Mouse (Mus musculus) cerebellum, adult 2 months (tissue): ENCODE results near the gene Lrrk2. TPM values are rescaled to one million over a fixed set of nuclear protein-coding genes. Genes with fewer than 3 reads are reported as not detected.

Experiments used
- DNase-seq, 2 experiments: peaks; one replicate each; pipeline ENCODE4 v3.0.0; 2021
- H3K27ac ChIP-seq: fragments of 200-500 bp; 2 replicates; pipeline ENCODE4 v1.5.1; 2012; ENCODE audit warnings: low read length, control low read depth, inconsistent platforms; ENCODE audit not compliant: insufficient read depth
- H3K27me3 ChIP-seq: fragments of 200-500 bp; 2 replicates; pipeline ENCODE4 v1.6.1; 2012; ENCODE audit warnings: inconsistent platforms, mild to moderate bottlenecking, low read length, moderate library complexity; ENCODE audit not compliant: control insufficient read depth, insufficient read depth
- H3K4me1 ChIP-seq: fragments of 200-500 bp; 2 replicates; pipeline ENCODE4 v1.6.1; 2011; ENCODE audit warnings: low read length; ENCODE audit not compliant: control insufficient read depth, insufficient read depth
- H3K4me3 ChIP-seq: fragments of 200-500 bp; replicated peaks from 2 replicates; pipeline ENCODE3; 2011; ENCODE audit warnings: mild to moderate bottlenecking, low read depth, low read length, control low read depth; ENCODE audit not compliant: insufficient read depth
- CTCF ChIP-seq: fragments of 200-500 bp; IDR thresholded peaks from 2 replicates; pipeline ENCODE4 v1.5.1; 2011; ENCODE audit warnings: low read depth, mild to moderate bottlenecking, control low read depth, low read length, moderate library complexity, borderline replicate concordance; ENCODE audit not compliant: insufficient read depth
- POLR2A ChIP-seq: fragments of 200-500 bp; IDR thresholded peaks from 2 replicates; pipeline ENCODE4 v1.6.1; 2011; ENCODE audit warnings: low read length, control low read depth, borderline replicate concordance; ENCODE audit not compliant: insufficient read depth
- WGBS: fragments of 180-500 bp; shearing (Covaris S2); methylation state at CpG from one replicate; pipeline ENCODE4 v1.1.7; 2018; 5-methylcytosine and 5-hydroxymethylcytosine counted together
- polyA plus RNA-seq: library from polyadenylated mRNA; depleted of rRNA; stranded (reverse); fragments of >200 nt; gene quantifications from 2 replicates; pipeline ENCODE4 v1.2.3, GENCODE M21; 2012

Gene Lrrk2
- polyA plus RNA-seq, 1 experiment = 14.2 TPM

DNA sequence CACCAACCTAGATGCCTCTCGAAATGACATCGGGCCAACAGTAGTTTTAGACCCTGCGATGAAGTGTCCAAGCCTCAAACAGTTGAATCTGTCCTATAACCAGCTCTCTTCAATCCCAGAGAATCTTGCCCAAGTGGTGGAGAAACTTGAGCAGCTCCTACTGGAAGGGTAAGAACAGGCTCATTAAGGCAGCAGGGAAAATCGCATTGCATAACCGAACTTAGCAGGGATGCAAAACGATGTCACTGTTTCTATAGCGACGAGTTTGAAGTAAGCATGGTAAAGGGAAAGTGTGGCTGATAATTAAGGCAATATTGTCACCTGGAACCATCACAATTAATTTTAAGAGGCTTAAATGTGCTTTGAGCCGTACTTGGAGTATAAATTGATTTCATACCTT, 65.8 kb downstream of the Lrrk2 start:
- no peak for TF ChIP-seq POLR2A
- no peak for TF ChIP-seq CTCF
- DNase-seq = no peak
- Histone ChIP-seq H3K4me1 (no peaks in the 10 kb centered on the region), H3K27ac (no peak overlapping the region), H3K27me3 (no peaks in the 10 kb centered on the region), H3K4me3 (no peak overlapping the region)
- WGBS = 79% methylated on average over 9 of the region's 9 CpGs

- TF ChIP-seq CTCF (no peak), POLR2A (no peak)
- DNase-seq = no peak
- H3K27ac ChIP-seq = no peak overlapping the region
- 63% methylated on average over 4 of the region's 4 CpGs for WGBS
- H3K27me3 ChIP-seq = no peaks in the 10 kb centered on the region
- H3K4me3 ChIP-seq = no peak overlapping the region
- H3K4me1 ChIP-seq = no peaks in the 10 kb centered on the region
Measured at GRCm38 (mm10) chr15:91745501-91745900, 72.5 kb downstream of the Lrrk2 start.

- Histone ChIP-seq H3K27ac (no peak overlapping the region), H3K27me3 (no peaks in the 10 kb centered on the region), H3K4me1 (no peaks in the 10 kb centered on the region), H3K4me3 (no peak overlapping the region)
- DNase-seq = peak; percentile 25 to 40
- no peak for TF ChIP-seq POLR2A
- peak; percentile 47; the same call in 1 of the 2 replicates for TF ChIP-seq CTCF
- WGBS = 60% methylated on average over 12 of the region's 12 CpGs
Measured at GRCm38 (mm10) chr15:91752111-91752510, 79.1 kb downstream of the Lrrk2 start.

DNA sequence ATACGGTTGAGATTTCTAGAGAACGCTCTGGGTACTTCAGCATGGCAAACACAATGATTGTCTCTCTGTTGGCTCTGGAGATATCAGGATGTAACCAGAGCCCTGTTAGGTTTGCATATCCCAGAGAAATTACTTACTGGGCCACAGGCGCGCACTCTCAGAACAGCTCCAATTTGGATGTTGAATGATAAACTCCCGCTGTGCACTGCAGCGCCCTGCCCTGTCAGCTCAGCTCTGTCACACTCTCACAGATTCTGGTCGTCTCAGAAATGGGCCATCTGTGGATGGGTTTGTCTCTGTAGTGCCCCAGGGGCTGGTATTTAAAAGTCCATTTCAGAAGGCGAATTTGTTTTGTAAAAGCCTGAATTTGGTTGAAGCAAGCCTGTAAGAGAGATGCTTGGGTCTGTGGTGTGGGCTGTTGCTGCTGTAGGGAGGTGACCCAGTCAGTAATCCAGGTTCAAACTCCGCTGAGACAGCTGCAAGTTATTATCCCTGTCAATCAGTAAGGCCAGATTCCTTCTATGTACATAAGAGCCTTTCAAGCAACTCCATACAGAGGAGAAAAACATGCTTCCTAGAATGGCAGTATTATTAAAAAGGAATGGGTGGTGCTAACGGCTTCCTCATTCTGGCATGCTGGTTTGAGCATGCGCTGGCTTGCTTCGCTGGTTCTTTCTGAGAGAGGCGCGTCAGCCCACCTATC, 80.6 kb downstream of the Lrrk2 start:
- no peak for DNase-seq
- Histone ChIP-seq H3K4me1 (no peaks in the 10 kb centered on the region), H3K27ac (no peak overlapping the region), H3K4me3 (no peak overlapping the region), H3K27me3 (no peaks in the 10 kb centered on the region)
- TF ChIP-seq CTCF (no peak), POLR2A (no peak)
- 77% methylated on average over 14 of the region's 14 CpGs for WGBS

DNA sequence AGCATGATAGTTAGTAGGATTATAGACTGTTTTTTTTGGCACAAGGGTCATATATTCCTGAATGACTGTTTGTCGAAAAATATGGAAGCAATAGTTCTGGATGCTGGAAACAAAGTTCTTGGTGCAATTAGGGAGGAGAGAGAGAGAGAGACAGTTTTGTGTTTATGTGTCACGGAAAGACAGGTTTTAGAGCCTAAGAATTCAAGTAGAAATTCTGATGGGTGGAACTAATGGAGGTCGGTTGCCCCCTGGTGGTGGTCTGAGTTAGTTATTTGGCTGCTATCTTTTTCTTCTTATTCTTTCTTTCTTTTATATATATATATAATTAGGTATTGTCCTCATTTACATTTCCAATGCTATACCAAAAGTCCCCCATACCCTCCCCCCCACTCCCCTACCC, 81.6 kb downstream of the Lrrk2 start:
- H3K4me1 ChIP-seq = no peaks in the 10 kb centered on the region
- no peak overlapping the region for H3K4me3 ChIP-seq
- DNase-seq = peak; percentile 53
- WGBS = 19% methylated on average over 3 of the region's 3 CpGs
- H3K27ac ChIP-seq = no peak overlapping the region
- no peak for TF ChIP-seq POLR2A
- TF ChIP-seq CTCF = peak; percentile 36; the same call in 1 of the 2 replicates
- no peaks in the 10 kb centered on the region for H3K27me3 ChIP-seq

GRCm38 (mm10) chr15:91755756-91756155, 82.8 kb downstream of the Lrrk2 start:
- no peak for TF ChIP-seq CTCF
- no peak for TF ChIP-seq POLR2A

DNA sequence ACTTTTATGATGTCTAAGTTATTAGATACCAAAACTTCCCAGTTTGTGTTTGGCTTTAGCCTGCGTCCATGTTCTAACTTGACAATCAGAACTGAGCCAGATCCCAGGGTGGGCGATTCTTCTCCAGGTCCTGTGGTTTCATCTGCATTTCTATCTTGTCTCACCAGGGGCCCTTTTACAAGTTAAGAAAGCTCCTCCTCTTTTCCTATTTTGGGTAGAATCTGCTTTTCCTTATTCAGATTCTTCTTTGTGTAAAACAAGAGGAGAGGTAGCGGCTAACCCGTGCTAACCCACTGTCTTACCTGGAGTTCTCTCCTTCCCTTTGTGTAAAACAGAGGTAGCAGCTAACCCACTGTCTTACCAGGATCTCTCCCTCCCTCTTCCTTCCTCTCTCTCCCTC, 99.1 kb downstream of the Lrrk2 start:
- TF ChIP-seq CTCF (no peak), POLR2A (no peak)
- 67% methylated on average over 4 of the region's 4 CpGs for WGBS
- Histone ChIP-seq H3K4me3 (no peak overlapping the region), H3K27me3 (no peaks in the 10 kb centered on the region), H3K27ac (no peak overlapping the region), H3K4me1 (peaks cover 2% of the 10 kb centered on the region; the same call in 1 of the 2 replicates)
- DNase-seq = no peak

More at GRCm38 (mm10) chr15:91755756-91756155, 82.8 kb downstream of the Lrrk2 start:
- H3K27ac ChIP-seq = no peak overlapping the region
- no peak for DNase-seq
- WGBS = 92% methylated on average over 16 of the region's 16 CpGs
- H3K4me3 ChIP-seq = no peak overlapping the region
- no peaks in the 10 kb centered on the region for H3K27me3 ChIP-seq
- H3K4me1 ChIP-seq = no peaks in the 10 kb centered on the region

- Histone ChIP-seq H3K4me3 (no peak overlapping the region), H3K27me3 (no peaks in the 10 kb centered on the region), H3K4me1 (no peaks in the 10 kb centered on the region), H3K27ac (no peak overlapping the region)
- DNase-seq = no peak
- TF ChIP-seq POLR2A (no peak), CTCF (no peak)
- 94% methylated on average over 9 of the region's 9 CpGs for WGBS
Measured at GRCm38 (mm10) chr15:91779166-91779565, 106.2 kb downstream of the Lrrk2 start.
